Mouse (Mus musculus): Measurements from ENCODE around the gene Grasp.

- TF ChIP-seq POLR2A (IDR thresholded peaks at IDR 0.05; ENCODE audit: borderline replicate concordance, extremely low read depth, low read depth, low read length) (no peak), CTCF (IDR thresholded peaks at IDR 0.05; ENCODE audit: insufficient read depth, low read length) (no peak)
These were observed 50.4 kb downstream of the Grasp start for GRCm38 (mm10) chr15:101274380-101274779.

Measured in lung, adult 2 months (tissue).